Mouse (Mus musculus) mesoderm, embryonic 11.5 days (tissue): Measurements from ENCODE around the gene Slc5a10.

Experiments
- DNase-seq: peaks from one replicate; pipeline ENCODE4 v3.0.0-alpha.2; 2012; ENCODE audit warnings: low read depth, low spot score

Slc5a10 gene

DNA sequence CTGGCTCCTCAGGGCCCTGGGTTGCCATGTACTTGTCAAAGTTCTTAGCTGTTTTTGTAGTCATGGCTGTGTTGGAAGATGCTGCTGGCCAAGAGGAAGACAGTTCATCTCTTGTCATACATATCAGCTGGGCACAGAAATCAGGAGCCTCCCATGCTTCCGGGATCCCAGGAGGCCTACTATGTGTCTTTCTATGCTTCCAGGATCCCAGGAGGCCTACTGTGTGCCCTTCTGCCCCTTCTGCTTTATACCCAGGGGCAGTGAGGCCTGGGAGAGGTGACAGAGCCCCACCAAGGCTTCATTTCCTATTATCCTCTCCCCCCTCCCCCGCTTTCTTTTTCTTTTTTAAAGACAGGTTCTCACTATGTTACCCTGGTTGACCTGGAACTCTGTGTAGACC, 15.0 kb downstream of the Slc5a10 start:
- no peak for DNase-seq

- DNase-seq = no peak
Observed at GRCm38 (mm10) chr11:61702494-61702893, 18.1 kb downstream of the Slc5a10 start.

DNA sequence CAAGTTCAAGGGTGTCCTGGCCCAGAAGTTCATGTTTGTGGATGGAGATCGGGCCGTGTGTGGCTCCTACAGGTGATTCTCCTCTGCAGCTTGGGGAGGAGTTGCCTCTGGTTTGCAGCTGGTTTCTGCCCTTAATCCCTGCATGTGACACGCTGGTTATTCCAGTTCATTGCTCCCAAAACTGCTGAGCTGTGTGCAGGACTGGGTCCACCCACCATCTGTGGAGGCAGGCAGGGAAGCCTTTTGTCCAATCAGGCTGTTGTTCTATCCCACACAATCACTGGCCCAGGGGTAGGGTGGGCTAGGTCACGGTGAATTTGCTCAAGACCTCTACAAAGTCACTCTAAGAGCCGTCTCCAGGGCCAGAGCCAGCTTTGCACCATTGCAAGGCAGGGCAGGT, 18.9 kb downstream of the Slc5a10 start:
- DNase-seq = peak; percentile 15

DNA sequence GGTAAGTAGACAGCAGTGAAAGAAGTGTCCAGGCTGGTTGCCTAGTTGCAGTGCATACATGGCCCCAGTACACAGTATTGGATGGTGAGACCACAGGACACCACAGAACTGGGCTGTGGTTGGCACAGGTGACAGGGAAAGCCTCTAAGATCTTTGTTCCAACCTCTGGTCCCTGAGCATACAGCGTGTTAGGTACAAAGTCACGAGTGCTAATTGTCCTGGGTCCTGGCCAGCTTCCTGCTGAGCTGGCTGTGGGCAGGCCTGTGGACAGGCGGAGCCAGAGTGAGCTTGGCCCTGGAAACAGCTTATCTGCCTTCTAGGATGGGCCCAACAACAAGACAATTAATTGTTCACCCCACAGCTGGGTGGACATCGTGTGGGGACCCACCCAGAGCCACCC, 20.7 kb downstream of the Slc5a10 start:
- no peak for DNase-seq

DNA sequence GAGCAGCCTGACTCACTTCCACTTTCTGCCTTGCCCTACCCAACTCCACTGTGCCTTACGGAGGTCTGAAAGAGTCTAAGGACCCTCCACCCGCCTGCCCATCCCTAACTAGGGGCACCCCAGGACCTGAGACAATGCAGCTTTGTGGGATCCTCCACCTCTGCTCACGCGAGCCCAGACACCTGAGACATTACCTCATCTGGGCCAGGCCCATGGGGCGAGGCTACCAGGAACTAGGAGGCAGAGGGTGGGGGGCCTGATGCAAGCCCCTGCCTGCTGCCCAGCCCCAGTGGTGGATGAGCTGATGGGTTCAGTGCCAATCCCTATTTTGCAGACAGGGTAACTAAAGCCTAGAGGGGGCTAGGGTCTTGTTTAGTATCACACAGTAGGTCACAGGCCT, 21.2 kb downstream of the Slc5a10 start:
- no peak for DNase-seq

DNA sequence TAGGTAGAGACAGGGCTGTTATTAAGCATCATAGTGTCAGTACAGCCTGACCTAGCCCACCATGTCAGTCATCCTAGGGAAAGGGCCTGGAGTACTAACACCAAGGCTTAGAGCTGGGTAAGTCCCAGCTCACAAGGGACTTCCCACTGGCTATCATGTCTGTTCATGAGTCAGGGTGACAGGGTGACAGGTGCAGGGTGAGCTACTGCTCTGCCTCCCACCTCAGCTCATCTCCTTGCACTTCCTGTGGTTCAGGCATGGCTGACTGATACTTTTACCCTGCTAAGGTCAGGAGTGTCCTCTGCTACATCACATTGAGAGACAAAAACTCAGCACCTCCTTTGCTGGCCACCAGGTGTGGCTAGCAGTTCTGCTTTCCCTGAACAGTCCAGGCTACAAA, 21.8 kb downstream of the Slc5a10 start:
- DNase-seq = no peak

GRCm38 (mm10) chr11:61692996-61693395, 27.6 kb downstream of the Slc5a10 start:
- DNase-seq = no peak

GRCm38 (mm10) chr11:61687595-61687994, 33.0 kb downstream of the Slc5a10 start:
- no peak for DNase-seq

- DNase-seq = no peak
Observed at GRCm38 (mm10) chr11:61686906-61687453, 33.6 kb downstream of the Slc5a10 start.

DNA sequence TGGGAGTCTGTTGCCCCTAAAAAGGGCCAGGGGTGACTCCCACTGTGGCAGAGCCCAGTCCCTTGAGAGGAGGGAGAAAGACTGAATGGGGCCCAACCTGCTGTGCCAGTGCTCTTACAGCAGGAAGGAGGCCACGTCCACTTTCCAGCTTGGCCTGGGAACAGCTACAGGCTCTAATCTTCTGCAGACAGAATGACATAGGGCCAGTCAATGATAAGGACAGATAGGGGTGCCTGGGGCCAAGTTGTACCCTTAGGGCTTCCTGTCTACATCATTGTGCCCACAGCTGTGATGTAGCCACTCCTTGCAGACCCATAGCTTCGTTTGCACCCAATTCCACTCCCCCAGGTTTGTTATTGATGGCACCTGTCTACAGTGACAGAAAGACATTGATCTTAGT, 34.5 kb downstream of the Slc5a10 start:
- no peak for DNase-seq

GRCm38 (mm10) chr11:61685119-61685725, 35.4 kb downstream of the Slc5a10 start:
- no peak for DNase-seq

- DNase-seq = peak; percentile 63
Observed at GRCm38 (mm10) chr11:61683907-61684731, 36.5 kb downstream of the Slc5a10 start, which contains the start of gene Fam83g. TSS of gene Fam83g (plus strand) at chr11:61684091.

DNA sequence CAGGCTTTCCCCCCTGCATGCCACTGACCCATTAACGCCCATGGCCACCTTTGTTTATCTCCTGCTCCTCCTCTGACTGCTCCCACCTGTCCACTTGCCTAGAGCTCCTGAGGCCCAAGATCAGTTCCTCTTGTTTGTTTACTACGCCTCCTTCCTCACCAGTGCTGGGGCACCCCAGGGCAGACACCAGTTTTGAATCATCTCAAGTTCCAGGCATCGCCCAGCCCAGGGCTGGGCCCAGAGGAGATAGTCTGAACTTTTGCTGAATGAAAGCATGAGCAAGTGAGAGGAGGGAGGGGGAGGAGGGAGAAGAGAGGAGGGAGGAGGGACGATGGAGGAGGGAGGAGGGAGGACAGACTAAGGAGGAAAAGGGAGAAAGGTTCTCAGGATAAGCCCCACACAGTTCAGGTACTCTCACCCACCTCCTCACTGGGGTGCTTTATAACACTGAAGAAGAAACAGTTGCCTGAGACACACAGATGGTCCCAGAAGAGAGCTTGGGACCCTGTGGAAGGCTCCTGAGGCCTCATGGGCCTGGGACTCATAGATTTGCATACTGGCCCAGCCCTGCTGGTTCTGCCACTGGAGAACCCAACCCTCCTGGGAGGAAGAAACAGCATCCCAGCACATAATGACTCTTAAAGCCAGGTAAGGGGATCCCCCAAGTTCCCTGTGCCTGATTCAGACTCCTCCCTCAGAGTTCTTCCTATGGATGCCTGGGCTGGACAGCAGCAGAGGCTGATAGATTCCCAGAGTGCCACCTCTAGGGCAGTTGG, 41.3 kb downstream of the Slc5a10 start:
- no peak for DNase-seq

GRCm38 (mm10) chr11:61677709-61678108, 42.9 kb downstream of the Slc5a10 start:
- DNase-seq = no peak

GRCm38 (mm10) chr11:61676216-61676854, 44.3 kb downstream of the Slc5a10 start:
- no peak for DNase-seq

DNA sequence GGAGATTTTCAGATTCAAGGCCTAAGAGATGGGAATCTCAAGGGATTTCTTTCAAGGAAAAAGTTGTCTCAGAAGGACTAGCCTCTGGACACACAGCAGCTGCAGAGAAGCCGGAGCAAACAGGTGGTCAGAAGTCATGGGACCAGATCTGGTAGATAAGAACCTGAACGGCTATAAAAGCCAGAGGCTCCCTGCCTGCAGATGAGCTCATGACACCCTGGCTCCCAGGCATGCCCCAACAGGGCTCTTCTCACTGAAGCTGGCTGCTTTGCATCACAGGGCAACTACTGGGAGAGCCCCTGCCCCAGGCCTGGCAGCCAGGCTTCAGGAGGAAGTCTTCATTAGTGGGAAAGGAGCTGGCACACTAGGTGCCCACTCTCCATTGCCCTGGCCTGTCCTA, 45.3 kb downstream of the Slc5a10 start:
- no peak for DNase-seq

DNA sequence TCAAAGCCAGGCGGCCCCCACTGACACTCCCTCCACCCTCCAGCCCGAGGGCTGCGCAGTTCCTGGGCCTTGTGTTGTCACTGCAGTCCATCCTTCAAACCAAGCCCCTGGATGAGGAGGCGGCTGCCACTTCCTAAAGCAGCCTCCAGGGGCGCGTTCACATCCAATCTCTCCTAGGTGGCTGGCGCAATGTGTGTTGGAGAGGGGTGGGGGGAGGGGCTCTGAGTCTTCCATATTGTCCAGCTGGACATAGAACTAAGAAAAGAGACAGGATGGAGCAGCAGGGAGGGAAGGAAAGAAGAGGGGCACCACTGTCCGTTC, 45.8 kb downstream of the Slc5a10 start:
- peak; percentile 82 for DNase-seq

GRCm38 (mm10) chr11:61674151-61674838, 46.3 kb downstream of the Slc5a10 start:
- DNase-seq = no peak

DNA sequence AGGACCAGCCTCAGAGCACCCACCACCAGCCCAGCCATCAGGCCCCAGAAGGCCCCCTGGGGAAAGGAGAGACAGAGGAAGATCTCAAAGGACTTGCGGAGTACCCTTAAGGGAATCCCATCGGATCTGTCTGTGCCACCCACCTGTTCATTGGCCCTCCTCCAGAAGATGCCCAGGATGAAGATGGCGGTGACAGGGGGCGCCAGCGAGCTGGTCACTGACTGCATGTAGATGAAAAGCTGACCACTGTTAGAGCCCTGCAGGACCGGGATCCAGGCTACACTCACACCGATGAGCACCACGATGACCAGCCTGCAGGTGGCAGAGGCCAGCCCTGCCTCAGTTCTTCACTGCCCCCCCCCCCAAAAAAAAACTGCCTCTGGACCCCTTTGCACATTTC, 46.9 kb downstream of the Slc5a10 start:
- no peak for DNase-seq

GRCm38 (mm10) chr11:61671781-61672383, 48.7 kb downstream of the Slc5a10 start:
- DNase-seq = no peak
